Mouse (Mus musculus) cerebellum, adult 11-12 months (tissue): ENCODE results near the gene Smim5.
"Not testable (repeated sequence)": the region's sequence is repeated elsewhere in the genome, so short reads cannot be mapped to it uniquely, and the experiment has no call there.

Experiments used
- DNase-seq: peaks from one replicate; pipeline ENCODE4 v3.0.0; 2022

Gene Smim5

DNA sequence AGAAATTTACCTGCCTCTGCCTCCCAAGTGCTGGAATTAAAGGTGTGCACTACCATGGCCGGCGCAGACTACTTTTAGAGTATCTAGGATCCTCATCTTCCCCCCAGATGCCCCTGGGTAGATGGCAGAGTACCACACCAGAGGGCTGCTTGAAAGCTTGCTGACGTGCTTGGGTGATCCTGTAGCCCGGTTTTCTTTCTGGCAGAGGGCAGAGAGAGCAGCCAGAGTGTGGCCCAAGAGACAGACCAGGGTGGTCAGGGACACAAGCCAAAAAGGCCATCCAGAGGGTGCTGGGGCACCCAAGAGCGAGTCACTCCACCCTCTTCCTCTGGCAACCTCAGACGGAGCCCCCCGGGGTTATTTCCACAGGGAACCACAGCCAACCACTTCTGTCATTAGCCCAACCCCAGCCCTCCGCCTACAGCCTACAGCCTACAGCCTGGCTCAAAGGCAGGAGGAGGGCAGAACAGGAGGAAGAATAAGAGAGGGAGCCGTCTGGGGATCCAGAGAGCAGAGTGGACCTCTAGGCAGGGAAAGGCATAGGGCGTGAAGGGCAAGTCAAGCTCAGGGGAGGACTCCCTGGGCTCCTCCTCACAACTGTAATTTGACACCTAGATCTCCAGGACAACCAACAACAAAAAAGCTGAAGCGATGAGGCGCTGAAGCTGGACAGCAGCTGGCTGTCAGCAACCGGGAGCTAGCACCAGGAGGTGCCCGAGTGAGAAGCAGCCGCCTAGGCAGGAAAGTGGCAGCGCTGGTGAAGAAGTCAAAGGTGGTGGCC lies at the start of gene Smim5:
Gene Smim5, plus strand, starts transcription at position 481 of the 781 bp plus-strand sequence.
- no peak for DNase-seq

GRCm38 (mm10) chr11:115854674-115855073 lies 45.1 kb upstream of the Smim5 start:
- no peak for DNase-seq

GRCm38 (mm10) chr11:115857146-115857545 lies 42.6 kb upstream of the Smim5 start:
- DNase-seq = not testable (repeated sequence)

GRCm38 (mm10) chr11:115857936-115858335 lies 41.8 kb upstream of the Smim5 start:
- no peak for DNase-seq

- DNase-seq = no peak
Measured at GRCm38 (mm10) chr11:115858354-115858753, 41.4 kb upstream of the Smim5 start, which contains the start of gene Myo15b. Gene Myo15b, plus strand, starts transcription at chr11:115858406.

GRCm38 (mm10) chr11:115859143-115859945 lies 40.4 kb upstream of the Smim5 start:
- DNase-seq = peak; percentile 53

- DNase-seq = no peak
Measured at GRCm38 (mm10) chr11:115863895-115864294, 35.9 kb upstream of the Smim5 start.

GRCm38 (mm10) chr11:115869393-115869792 lies 30.4 kb upstream of the Smim5 start:
- no peak for DNase-seq

DNA sequence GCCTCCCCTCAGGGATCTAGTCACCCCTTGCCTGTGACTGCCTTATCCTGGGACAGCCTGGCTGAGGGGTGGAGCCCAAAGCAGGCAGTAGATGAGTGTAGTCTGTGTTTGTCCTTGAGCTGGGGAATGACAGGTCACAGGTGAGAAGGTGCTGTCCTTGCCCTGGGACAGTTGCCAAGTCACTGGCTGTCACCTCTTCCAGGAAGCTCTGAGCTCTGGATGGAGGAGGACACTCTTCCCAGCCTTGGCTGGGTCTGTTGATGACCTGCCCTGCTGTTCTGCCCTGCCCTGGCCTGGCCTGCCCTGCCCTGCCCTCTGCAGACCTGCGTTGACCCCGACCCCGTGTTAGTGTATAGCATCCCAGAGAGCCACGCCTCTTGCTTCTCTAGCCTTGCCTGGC lies 27.3 kb upstream of the Smim5 start:
- no peak for DNase-seq

- DNase-seq = no peak
Measured at GRCm38 (mm10) chr11:115875935-115876334, 23.8 kb upstream of the Smim5 start.

GRCm38 (mm10) chr11:115876438-115876837 lies 23.3 kb upstream of the Smim5 start:
- no peak for DNase-seq

DNA sequence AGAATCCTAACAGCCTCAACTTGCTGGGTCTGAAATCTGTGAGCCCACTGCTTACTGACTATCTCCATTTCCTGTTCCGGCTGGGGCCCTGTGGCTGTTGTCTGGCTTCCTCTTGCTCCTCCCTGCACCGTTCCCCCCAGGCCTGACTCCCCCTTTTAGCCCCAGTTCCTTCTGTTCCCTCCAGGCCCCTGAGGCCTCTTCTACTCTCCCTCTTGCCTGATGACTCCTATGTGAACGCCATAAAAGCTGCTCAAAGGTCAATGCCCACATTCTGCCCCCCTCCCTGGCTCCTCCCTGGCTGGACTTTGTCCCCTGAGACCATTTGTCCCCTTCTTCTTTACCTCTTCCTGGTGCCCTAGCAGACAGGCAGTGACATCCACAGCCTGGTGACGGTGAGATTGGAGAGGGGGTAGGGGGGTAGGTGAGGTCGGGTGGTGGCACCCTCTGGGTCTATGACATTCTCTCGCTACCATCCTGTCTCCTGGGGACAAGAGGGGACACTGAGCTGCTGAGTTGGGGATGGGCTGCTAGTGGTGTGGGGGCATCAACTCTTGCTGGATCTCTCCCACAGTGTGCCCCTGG lies 22.5 kb upstream of the Smim5 start:
- no peak for DNase-seq

DNA sequence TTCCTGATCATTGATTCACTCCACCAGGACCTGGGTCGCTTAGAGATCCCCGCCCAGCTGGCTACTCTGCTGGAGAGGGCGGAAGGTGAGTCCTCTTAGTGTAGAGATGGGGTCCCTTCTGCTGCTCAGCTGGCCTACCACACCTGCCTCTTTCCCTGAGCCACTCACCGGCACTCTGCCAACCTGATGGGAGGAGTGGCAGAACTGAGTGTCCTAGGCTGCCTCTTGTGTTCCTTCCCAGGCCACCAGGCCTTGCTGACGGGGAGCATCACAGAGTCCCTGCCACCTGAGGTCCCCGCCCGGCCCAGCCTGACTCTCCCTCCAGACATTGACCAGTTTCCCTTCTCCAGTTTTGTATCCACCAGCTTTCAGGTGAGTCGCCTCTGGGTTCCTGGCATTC lies 21.7 kb upstream of the Smim5 start:
- no peak for DNase-seq

DNA sequence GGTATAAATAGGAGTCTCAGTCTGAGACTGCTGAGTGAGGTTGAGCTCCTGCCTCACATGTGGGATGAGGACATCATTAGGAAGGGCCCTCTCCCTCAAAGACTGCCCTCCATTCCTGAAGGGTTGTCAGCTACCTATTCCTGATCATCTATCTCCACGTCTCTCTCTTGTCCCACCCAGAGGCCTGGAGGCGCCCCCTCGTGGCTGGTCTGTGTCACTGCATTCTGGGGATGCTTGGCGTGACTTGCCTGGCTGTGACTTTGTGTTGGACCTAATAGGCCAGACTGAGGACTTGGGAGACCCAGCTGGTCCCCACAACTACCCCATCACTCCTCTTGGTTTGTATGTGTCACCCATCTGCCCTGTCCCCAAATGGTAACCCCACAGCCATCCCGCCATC lies 18.8 kb upstream of the Smim5 start:
- no peak for DNase-seq

GRCm38 (mm10) chr11:115883251-115883650 lies 16.5 kb upstream of the Smim5 start:
- DNase-seq = no peak

GRCm38 (mm10) chr11:115884361-115884760 lies 15.4 kb upstream of the Smim5 start:
- no peak for DNase-seq

DNA sequence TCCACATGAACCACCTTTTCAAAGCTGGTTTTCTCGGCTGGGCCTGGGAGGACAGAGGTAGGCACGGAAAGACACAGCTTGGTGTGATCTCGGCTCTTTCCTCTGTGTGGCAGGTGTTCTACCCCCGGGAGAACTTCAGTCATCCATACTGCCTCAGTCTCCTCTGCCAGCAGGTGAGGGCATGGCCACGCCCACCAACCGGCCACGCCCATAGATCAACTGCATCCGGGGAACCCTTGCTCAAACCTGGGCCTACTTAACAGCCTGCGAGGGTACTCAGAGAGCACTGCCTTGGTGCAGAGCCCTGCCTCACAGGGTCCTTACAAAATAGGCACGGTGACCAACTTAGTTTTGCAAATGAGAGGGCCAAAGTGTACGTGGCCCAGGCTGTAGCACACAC lies 14.5 kb upstream of the Smim5 start:
- DNase-seq = no peak

DNA sequence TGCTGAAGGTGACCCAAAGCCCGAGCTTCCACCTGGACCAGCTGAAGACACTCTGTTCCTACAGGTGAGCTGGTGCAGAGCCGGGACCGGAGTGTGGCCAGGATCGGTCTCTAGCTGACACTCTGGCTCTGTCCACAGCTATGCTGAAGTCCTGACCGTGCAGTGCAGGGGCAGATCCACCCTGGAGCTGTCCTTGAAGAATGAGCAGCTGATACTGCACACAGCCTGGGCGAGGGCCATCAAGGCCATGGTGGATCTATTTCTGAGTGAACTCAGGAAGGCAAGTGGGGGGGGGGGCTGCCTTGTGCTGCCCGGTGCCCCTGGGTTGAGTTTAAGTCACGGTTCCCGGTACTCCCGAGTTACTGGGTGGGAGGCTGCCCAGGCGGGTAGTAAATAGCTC lies 13.3 kb upstream of the Smim5 start:
- DNase-seq = no peak

- no peak for DNase-seq
Measured at GRCm38 (mm10) chr11:115888020-115888419, 11.7 kb upstream of the Smim5 start.

DNA sequence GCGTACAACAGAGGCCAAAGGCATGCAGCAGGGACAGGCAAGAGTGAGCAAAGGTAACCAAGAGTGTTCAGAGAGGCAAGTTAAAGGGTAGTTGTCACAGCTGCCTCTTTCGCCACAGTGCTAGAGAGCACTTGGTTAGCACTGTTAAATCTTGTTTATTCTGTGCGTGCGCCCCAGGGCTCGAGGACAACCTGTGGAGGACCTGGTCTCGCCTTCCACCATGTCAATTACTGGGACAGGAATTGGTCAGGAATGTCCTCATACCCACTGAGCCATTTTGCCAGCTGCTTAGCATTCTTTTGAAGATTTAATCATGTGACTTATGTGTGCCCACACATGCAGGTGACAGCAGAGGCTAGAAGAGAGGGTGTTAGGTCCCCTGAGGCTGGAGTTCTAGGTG lies 10.6 kb upstream of the Smim5 start:
- DNase-seq = no peak

DNA sequence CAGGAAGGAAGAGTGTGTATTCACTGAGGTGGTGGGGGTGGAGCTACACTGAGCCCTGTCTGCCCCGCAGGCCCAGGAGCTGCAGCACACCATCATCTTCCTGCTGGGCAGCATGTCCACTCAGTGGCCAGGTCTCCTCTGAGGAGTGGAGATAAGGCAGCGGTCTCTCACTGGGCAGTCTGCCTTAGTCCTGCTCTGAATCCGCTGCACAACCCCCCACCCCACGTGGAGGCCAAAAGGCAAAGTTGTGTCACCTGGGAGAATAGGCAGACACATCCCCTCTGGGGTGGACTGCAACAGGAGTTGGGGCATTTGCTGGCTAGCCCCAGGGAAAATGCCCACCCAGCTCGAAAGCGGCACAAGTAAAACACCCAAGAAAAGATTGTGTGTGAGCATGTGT lies 7.6 kb upstream of the Smim5 start:
- DNase-seq = no peak

DNA sequence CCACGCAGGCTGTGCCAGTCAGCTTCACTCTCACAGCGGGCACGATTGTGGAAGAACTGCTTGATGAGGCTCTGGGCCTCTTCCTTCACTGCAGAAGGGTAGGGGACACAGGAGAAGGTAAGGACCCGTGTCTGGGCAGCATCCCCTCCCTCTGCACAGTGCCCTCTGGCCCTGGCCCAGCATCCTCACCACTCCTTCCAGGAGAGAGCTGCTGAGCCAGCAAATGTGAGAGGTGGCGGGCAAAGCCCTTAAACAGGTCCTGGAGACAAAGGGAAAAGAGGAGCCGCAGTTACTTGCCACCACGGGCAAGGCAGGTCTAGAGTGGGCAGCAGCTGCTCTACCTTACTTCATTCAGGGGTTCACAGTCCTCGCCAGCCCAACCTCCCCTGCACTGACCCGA lies 6.7 kb upstream of the Smim5 start:
- DNase-seq = no peak

DNA sequence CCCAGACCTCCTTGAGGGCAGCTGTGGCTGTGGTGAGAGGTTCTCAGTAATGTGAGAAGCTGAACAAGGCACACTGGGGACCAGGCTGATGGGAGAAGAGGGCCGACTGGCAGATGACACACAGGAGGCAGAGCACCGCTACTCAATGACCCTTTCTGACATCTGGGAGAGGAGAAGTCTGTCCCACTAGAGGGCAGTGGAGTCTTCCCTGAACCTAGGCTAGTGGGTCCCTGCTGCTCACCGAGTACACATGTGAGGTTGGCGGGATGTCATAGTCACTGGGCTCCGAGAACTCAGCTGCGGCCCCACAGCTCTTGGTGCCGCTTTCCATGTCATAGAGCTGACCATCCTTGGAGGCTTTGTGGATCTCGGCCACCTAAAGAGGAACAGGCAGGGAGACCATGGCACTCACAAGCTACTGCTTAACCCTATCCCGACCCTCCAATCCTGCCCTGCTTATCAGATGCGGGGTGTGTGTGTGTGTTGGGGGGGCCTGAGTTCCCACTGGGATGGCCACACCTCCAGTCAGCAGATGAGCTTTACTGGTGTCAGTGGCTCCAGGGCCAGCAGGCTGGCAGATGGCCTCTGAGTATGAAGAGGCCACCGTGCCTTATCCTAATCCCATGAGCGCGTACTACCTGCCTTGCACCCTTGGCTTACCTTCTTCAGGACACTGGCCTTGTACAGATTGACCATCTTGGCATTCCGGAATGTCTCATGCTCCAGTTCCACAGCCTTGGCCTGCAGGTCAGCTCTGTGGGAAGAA lies 4.8 kb upstream of the Smim5 start:
- peak; percentile 43 for DNase-seq
